Mouse (Mus musculus) lung, embryonic 16.5 days (tissue): ENCODE results near the gene Kif2a. TPM values are rescaled to one million over a fixed set of nuclear protein-coding genes. Genes with fewer than 3 reads are reported as not detected.
"Not testable (repeated sequence)": the region's sequence is repeated elsewhere in the genome, so short reads cannot be mapped to it uniquely, and the experiment has no call there.

Experiments used
- ATAC-seq: fragments of 200-750 bp; cut with Nextera tagmentation; 2 replicates; pipeline ENCODE4 v1.8.0; 2017; ENCODE audit warnings: low read depth, mild to moderate bottlenecking, moderate library complexity
- H3K27ac ChIP-seq: fragments of 300-500 bp; sonication (generic); 2 replicates; pipeline ENCODE4 v1.5.1; 2014; ENCODE audit warnings: mild to moderate bottlenecking, control low read depth, low read length
- H3K27me3 ChIP-seq: fragments of 300-500 bp; sonication (generic); 2 replicates; pipeline ENCODE4 v1.6.1; 2014; ENCODE audit warnings: low read depth, low read length, mixed read lengths; ENCODE audit not compliant: control insufficient read depth, insufficient read depth
- H3K36me3 ChIP-seq: fragments of 300-500 bp; sonication (generic); 2 replicates; pipeline ENCODE4 v1.6.1; 2014; ENCODE audit warnings: low read length; ENCODE audit not compliant: control insufficient read depth, insufficient read depth
- H3K4me1 ChIP-seq: fragments of 300-500 bp; sonication (generic); replicated peaks from 2 replicates; pipeline ENCODE4 v1.6.1; 2014; ENCODE audit warnings: low read length, mixed read lengths; ENCODE audit not compliant: control insufficient read depth, insufficient read depth
- H3K4me2 ChIP-seq: fragments of 300-500 bp; sonication (generic); 2 replicates; pipeline ENCODE4 v1.6.1; 2014; ENCODE audit warnings: low read depth, low read length, control low read depth
- H3K4me3 ChIP-seq: fragments of 300-500 bp; sonication (generic); 2 replicates; pipeline ENCODE4 v1.5.1; 2014; ENCODE audit warnings: mild to moderate bottlenecking, low read length, control low read depth
- H3K9ac ChIP-seq: fragments of 300-500 bp; sonication (generic); 2 replicates; pipeline ENCODE4 v1.6.1; 2014; ENCODE audit warnings: low read length, control low read depth
- H3K9me3 ChIP-seq: fragments of 300-500 bp; sonication (generic); 2 replicates; pipeline ENCODE4 v1.6.1; 2016; ENCODE audit warnings: low read length; ENCODE audit not compliant: control insufficient read depth
- WGBS: fragments of 180-500 bp; shearing (Covaris S2); extraction: QIAGEN DNeasy Blood & Tissue Kit; methylation state at CpG from one replicate; pipeline ENCODE4 v1.1.7; 2014; 5-methylcytosine and 5-hydroxymethylcytosine counted together
- polyA plus RNA-seq: library from polyadenylated mRNA; unstranded; fragments of >200 nt; fragmentation: Nextera tagmentation; extraction: Ambion mirVana; gene quantifications from 2 replicates; pipeline ENCODE4 v1.2.1, GENCODE M21; 2015

Gene Kif2a
- polyA plus RNA-seq, 1 experiment from 2014 or later, result 14.4 TPM

GRCm38 (mm10) chr13:106928296-106928695 lies 93.6 kb downstream of the Kif2a start:
- Histone ChIP-seq H3K4me2 (no peak overlapping the region), H3K4me3 (no peak overlapping the region), H3K9me3 (peaks cover 3% of the 10 kb centered on the region; the same call in 1 of the 2 replicates), H3K27me3 (no peaks in the 10 kb centered on the region), H3K36me3 (no peaks in the 10 kb centered on the region; the same call in 1 of the 2 replicates), H3K4me1 (no peaks in the 10 kb centered on the region), H3K9ac (no peak overlapping the region), H3K27ac (no peak overlapping the region)
- WGBS, result 89% methylated on average over 4 of the region's 4 CpGs
- no peak for ATAC-seq

- not testable (repeated sequence) for H3K9ac ChIP-seq, H3K4me1 ChIP-seq, H3K4me3 ChIP-seq, ATAC-seq, H3K27me3 ChIP-seq, H3K4me2 ChIP-seq, H3K36me3 ChIP-seq, H3K9me3 ChIP-seq, H3K27ac ChIP-seq
- 90% methylated on average over 3 of the region's 3 CpGs for WGBS
These were observed 96.0 kb downstream of the Kif2a start for GRCm38 (mm10) chr13:106925921-106926320.

GRCm38 (mm10) chr13:106918322-106919050 lies 103.4 kb downstream of the Kif2a start:
- no peak overlapping the region for H3K27ac ChIP-seq
- H3K4me2 ChIP-seq, result no peak overlapping the region
- peaks cover 12% of the 10 kb centered on the region for H3K36me3 ChIP-seq
- H3K4me3 ChIP-seq, result no peak overlapping the region
- H3K9ac ChIP-seq, result no peak overlapping the region
- 51% methylated on average over 7 of the region's 7 CpGs for WGBS
- H3K9me3 ChIP-seq, result no peaks in the 10 kb centered on the region
- no peak for ATAC-seq
- no peaks in the 10 kb centered on the region for H3K27me3 ChIP-seq
- H3K4me1 ChIP-seq, result no peaks in the 10 kb centered on the region

DNA sequence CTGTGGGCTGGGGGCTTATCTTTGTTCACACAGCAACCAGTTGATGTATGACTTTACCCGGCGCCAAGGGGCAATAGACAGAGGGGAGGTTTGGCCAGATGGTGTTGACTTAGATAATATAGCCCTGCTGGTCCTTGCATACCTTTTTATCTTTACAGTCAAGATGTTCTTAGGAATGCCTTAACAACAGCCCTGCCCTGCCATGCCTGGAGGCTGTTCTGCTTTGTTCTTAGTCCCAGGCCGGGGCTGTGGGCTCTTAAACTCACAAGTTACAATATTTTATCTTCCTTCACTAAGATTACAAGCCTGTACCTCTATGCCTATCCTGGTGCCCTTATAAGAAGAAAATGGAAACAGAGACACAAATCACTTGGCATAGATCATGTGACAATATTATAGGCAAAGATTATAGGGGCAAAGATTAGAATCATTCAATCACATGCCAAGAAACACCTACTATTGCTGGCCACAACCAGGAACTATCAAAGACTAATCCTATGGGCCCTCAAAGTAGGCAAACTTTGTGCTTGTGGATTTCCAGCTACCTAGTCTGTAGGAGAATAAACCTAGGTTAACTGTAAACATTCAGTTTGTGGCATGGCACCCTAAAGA lies 108.7 kb downstream of the Kif2a start:
- no peak for ATAC-seq
- no peaks in the 10 kb centered on the region for H3K9me3 ChIP-seq
- H3K4me1 ChIP-seq, result no peaks in the 10 kb centered on the region
- WGBS, result 47% methylated on average over 3 of the region's 3 CpGs
- H3K36me3 ChIP-seq, result peaks cover 7% of the 10 kb centered on the region; the same call in 1 of the 2 replicates
- H3K4me3 ChIP-seq, result no peak overlapping the region
- no peaks in the 10 kb centered on the region for H3K27me3 ChIP-seq
- H3K4me2 ChIP-seq, result no peak overlapping the region
- H3K9ac ChIP-seq, result no peak overlapping the region
- H3K27ac ChIP-seq, result no peak overlapping the region

GRCm38 (mm10) chr13:106910096-106910495 lies 111.8 kb downstream of the Kif2a start:
- H3K9me3 ChIP-seq, result no peaks in the 10 kb centered on the region
- no peaks in the 10 kb centered on the region for H3K27me3 ChIP-seq
- H3K9ac ChIP-seq, result no peak overlapping the region
- no peak overlapping the region for H3K4me2 ChIP-seq
- H3K36me3 ChIP-seq, result peaks cover 18% of the 10 kb centered on the region
- ATAC-seq, result no peak
- no peaks in the 10 kb centered on the region for H3K4me1 ChIP-seq
- 94% methylated on average over 10 of the region's 10 CpGs for WGBS
- no peak overlapping the region for H3K27ac ChIP-seq
- no peak overlapping the region for H3K4me3 ChIP-seq

Other genes starting within 250 kb of the Kif2a start
- gene Ipo11, start 85.2 kb downstream of the Kif2a start, polyA plus RNA-seq, result 50.7 and 55.2 TPM in 2 replicates
- gene Dimt1, start 75.0 kb downstream of the Kif2a start, polyA plus RNA-seq, result 35.3 and 41.7 TPM in 2 replicates